Mouse (Mus musculus): ENCODE data around the gene Sntg2.

DNA sequence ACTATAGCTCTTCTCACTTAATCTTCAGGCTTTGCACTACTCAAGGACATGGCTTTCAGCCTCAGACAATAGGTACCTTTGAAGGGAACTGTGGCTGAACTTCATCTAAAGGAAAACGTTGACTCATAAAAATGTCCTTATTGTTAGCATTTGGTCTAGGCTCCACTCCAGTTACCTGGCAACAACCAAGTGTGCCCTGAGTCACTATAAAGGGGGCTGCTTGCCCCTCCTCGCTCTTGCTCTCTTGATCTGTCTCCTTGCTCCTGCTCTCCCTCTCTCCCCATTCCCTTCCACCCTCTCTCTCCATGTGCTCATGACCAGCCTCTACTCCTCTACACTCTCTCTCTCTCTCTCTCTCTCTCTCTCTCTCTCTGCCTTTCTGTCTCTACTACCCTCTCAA is 114.5 kb downstream of the Sntg2 start:
- TF ChIP-seq CTCF (IDR thresholded peaks at IDR 0.05; ENCODE audit: control insufficient read depth, insufficient read depth, low read length) (no peak), POLR2A (IDR thresholded peaks at IDR 0.05; ENCODE audit: borderline replicate concordance, control insufficient read depth, low read depth, low read length) (no peak)
